Mouse (Mus musculus): Measurements from ENCODE around the gene Kcnn3.

Gene Kcnn3

DNA sequence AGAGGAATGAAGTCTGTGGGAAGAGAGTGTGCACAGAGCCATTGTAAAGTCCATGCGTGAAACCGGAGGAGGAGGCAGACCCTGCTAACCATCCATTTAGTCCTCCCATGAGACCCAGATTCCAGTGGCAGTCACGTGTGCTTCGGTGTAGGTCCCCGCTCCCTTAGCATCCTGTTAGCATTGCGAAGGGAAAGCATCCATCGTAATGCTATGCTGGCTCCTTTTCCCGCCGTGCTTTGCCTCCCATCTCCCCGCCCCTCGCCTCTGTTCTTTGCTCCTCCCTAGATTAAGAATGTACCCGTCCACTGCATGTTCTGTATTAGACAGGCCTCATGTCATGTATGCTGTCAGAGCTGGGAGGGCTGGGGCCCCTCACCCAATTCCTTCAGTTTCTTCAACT, 144.8 kb downstream of the Kcnn3 start:
- DNase-seq (ENCODE audit: extremely low spot score) = no peak

DNA sequence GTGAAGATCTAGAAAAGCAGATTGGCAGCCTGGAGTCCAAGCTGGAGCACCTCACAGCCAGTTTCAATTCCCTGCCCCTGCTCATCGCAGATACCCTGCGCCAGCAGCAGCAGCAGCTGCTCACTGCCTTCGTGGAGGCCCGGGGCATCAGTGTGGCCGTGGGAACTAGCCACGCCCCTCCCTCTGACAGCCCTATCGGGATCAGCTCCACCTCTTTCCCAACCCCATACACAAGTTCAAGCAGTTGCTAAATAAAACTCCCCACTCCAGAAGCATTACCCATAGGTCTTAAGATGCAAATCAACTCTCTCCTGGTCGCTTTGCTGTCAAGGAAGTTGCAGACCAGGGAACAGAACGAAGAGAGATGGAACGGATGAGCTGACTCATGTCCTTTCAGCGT, 147.2 kb downstream of the Kcnn3 start:
- no peak for DNase-seq (ENCODE audit: extremely low spot score)

DNA sequence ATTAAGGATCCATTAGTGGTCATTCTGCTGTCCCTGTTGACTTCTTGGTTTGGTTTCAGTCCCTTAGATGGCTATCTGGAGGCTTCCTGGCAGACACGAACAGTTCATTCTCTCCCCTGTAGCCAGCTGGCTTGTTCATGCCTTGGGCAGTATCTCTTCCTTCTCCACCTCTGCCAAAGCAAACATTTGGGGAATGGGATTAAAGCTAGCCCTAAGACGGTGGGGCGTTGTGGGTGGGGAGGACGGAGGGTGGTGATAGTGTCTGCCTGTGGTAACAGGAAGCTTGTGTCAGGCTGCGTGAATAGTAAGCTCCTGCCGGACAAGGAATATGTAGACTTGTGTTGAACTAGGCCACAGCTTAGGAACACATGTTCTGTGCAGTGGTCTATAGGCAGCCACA, 151.4 kb downstream of the Kcnn3 start:
- DNase-seq (ENCODE audit: extremely low spot score) = no peak

DNA sequence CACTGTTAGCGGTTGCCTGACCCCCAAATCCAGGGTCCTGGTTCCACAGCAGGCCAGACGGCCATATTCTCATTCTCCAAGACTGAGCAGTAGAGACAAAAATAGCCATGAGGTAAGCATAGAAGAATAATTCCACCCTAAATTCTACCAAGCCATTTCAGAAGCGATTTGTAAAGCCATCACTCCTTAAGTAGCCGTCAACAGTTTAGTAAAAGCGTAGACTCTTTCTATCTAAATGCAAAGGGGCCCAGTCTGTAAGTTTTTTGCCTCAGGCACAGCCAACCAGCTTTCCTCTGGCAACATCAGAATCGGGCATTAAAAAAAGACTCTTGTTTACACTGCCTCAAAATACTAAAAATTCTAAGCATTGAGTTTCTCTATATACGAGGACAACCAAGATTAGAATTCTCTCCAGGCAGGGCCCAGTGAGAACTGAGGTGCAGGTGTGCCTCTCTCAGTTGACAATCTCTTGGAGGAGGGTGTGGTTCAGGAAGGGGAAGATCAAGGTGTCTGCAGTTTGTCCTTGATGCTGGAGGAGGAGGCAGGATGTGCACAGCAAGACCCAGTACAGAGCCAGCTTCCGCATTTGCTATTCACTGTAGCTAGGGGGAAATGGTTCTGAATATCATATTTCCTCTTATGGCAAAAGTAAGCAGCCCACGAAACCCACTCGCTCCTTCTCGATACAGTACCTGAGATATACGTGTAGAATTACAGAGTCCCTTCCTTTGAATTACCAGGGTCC, 152.8 kb downstream of the Kcnn3 start:
- no peak for DNase-seq (ENCODE audit: extremely low spot score)

DNA sequence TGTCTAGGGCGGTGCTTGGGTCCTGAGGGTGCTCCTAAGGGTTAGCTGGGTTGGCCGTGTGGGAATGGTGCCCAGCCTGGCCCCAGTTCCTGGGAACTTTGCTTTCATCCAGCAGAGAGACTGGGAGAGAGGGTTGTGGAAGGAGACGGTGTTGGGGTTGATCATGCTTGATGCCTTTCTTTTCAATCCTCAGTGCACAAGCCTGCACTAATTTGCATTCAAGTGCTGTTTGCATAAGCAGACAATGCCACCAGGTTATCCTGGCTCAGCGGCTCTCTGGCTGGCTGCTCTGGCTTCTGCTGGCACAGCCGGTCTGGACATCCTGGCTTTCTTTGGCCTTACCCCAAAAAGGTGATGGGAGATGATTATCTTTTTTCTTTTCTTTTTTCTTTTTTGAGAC, 157.7 kb downstream of the Kcnn3 start:
- no peak for DNase-seq (ENCODE audit: extremely low spot score)

DNA sequence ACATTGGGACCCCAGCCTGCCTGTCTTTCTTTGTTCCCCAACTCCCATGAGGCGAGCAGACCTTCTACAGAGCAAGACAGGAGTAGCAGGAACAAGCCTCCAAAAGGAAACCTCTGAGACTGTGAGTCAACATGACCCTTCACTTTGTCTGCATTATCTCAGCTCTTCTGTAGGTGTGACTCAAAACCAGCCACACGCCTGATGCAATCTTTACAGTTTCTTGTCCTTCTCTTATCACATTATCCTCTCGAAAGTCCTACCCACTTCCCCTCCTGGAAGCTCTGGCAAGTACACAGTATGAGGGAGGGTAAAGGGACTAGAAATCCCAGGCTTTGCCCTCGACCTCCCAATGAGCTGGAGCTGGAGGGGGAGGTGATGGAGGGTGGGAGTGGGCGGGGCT, 166.1 kb downstream of the Kcnn3 start:
- no peak for DNase-seq (ENCODE audit: extremely low spot score)

DNA sequence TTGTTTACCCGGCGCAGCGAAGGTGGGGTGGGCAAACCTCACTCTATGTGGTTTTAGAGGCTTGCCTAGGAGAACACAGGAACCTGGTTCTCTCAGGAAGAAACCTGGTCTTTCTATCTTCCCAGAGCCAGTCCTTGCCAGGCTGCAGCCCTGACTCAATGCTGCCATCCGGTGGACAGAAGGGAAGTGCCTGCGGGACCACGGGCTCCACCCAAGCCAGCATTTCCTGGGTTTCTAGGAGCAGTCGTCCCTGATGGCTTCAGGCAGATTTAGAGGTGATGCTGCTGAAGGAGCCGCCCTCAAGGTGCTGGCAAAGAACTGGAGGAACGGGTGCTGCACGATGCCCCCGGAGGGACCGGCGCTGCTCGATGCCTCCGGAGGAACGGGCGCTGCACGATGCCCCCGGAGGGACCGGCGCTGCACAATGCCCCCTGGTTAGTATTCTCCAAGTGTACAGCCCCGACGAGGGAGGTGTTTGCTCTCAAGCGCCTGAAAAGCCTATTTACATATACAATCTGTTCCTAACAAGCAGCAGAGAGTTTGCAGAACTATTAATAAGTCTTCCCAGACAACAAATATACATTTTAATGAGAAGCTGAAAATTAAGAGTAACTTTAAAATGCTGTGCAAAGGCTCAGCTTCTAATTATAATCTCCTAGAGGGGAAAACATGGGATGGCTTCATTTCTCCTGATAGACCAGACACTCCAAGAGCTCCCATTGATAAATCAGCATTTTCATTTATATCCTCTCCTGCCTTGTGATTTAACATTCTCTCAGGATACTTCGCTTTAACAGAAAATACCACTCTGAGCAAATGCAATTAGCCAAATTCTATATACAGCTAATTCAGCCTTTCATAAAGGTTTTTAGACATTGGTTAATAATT, 169.0 kb downstream of the Kcnn3 start:
- peak; percentile 87 for DNase-seq (ENCODE audit: extremely low spot score)

DNA sequence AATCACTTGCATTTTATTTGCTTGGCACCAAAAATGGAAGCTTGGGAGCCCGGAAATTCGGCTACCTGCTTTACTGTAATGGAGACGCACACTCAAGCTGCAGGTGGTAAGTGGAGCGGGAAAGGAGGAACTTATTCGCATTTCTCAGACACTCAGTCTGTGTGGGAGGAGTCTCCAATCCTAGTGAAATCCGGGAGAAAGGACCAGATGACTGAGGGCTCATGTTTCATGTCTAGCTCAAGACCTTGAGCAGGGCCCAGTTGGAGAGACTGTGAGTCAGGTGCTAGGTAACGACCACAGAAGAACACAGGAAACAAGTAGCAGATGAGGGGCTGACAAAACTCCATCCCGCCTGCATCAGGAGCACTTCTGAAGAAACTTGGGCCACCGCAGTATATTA, 171.8 kb downstream of the Kcnn3 start:
- DNase-seq (ENCODE audit: extremely low spot score) = no peak

DNA sequence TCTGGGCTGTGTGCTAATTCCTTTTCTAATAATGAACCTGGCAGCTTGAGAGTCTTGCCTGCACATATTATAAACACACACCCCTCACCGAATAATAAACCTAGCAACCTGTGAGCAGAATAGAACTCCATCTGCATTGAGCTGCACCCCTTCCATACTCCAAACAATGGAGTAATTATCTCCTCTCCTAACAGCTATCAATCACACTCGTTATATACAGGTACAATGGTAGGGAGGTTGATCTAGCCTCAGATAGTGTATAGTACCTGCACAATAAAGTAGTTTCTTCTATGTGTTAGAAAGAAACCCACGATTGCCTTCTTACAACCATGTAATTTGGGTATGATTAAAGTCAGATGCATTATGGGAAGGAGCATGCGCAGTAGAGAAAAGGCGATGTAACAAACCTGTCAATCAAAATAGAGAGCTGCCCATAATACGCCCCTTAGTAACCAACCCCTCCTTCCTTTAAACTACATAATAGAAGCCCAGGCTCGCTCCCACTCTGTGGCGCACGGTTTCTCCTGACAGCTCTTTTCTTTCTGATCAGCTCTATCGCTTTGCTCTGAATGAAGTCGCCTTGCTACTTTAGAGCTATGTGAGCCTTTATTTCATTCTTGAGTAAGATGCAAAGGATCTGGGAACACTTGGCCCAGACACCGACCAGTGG, 176.3 kb downstream of the Kcnn3 start:
- DNase-seq (ENCODE audit: extremely low spot score) = no peak

DNA sequence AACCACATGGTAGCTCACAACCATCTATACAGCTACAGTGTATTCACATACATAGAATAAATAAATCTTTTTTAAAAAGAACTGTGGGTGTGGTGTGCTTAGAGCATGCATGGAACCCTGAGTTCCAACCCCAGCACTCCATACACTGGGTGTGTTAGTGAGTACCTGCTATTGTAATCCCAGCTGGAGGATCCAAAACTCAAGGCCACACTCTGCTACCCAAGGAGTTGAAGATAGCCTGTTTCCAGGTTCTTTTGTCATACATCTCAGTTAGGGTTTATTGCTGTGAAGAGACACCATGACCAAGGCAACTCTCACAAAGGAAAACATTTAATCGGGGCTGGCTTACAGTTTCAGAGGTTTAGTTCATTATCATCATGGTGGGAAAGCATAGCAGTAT, 179.0 kb downstream of the Kcnn3 start:
- no peak for DNase-seq (ENCODE audit: extremely low spot score)

DNA sequence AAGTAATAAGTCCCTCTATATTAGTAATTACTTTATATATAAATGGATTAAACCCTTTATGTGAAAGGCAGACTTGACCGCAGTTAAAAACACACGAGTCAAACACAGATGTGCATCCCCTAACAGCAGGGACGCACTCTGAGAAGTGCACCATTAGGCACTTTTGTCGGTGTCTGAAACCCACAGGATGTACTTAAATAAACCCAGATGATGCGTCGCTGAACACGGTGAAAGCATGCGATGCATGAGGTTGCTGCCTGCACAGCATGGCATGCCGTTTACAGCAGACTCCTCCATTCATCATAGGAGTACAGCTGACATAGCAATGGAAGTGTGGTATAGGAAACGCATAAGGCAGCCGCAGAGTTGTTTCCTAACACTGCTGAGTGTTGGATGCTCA, 180.5 kb downstream of the Kcnn3 start:
- no peak for DNase-seq (ENCODE audit: extremely low spot score)

DNA sequence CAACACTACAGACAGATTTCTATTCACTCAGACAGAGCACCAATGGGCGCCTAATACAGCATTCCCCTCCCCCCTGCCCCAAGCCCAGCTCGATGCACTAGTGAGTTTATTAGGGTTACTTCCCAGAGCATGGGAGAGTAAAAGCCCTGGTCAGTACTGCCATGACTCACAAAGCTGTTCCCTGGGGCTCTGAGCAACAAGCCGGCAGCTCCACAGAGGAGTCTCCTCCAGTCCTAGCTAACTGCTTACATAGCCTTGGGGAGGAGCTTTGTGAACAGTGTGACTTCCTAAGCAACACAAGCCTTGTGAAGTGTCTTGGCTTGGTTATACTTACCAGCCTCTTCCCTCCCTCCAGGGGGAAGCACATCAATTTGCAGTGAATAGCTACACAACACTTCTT, 183.6 kb downstream of the Kcnn3 start:
- DNase-seq (ENCODE audit: extremely low spot score) = no peak

DNA sequence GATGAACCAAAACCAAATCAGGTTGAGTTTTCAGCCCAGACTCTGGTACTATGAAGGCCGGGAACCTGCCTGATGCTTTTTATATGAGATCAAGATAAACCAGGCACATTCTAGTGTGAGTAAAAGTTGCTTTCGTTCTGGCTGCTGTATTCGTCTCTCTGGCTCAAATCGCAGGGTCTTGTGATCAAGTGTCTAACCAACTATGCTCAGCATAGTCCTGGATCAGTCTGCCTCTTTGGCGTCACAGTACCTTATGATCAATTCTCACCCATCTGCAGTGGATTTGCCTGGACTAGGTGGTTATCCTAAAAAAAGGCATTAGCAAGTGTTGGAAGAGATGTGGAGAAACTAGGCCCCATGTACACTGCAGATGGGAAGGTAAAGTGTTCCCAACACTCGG, 184.1 kb downstream of the Kcnn3 start:
- no peak for DNase-seq (ENCODE audit: extremely low spot score)

DNA sequence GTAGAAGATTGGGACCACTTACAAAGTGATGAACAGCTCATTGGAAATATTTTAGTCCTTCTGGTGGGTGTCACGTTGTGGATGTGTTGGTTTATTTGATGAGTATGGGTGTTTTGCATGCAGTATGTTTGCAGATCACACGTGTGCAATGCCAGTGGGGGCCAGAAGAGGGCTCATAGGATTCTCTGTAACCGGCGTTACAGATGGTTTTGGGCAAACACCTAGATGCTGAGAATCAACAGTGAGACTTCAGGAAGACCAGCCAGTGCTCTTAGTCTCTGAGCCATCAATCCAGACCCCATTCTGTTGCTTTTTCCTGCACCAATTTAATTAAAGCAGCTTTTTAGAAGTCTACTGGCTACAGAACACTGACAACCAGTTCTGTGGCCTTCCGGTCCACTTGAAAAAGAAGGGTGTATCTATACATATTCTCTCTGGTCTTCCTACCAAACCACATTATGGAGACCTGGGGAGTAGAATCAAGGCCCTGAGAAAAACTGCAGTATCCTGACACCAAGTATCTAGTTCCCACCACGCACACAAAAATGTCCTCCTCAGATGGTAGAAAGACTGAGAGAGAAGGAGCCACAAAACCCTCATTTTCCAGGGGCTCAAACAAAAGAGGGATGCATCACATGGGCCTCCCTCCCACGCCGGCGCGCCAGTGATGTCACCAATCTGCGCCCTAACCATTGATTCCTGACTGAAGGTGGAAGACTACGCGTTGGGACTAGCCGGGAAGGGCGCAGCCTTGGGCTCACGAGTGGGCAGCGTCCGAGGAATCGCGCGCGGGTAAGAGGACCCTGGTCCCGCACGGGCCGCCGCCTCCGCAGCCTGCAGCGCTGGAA, 194.6 kb downstream of the Kcnn3 start, which contains the start of gene Adar:
TSS of gene Adar (plus strand) at position 664 of the 848 bp plus-strand sequence.
- DNase-seq (ENCODE audit: extremely low spot score) = peak; percentile 92

DNA sequence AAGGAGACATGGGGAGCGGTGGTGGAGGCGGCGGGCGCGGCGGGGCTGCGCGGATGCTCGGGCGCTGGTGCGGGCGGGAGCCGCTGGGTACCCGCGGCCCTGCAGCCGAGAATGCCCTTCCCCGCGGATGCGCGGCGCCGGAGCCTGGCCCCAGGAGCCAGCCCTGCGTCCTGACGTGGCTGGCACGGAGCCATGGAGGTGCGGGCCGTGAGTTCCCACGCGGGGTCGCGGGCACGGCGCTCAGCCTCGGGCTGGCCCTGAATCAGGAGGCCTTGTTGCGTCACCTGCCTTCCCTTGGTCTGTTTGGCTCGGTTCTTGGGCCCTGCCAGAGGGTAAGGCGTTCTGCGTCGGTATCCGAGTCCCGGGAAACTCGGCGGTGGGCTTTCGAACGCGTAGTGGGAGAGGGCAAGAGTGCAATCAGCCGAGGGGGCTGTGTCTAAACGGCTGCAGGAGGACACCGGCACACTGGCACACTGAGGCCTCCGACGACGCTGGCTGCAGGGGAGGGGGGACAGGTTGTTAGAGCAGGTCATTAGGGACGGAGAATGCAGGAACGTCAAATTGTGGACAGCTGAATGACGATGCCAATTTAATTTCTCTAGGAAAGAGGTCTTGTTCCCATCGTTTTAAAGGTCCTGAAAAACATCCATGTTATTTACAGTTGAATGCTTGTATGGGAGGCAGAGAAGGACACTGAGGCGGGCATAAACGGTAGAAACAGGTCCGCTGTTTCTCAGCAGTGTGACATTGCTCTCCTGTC, 195.4 kb downstream of the Kcnn3 start:
- no peak for DNase-seq (ENCODE audit: extremely low spot score)

DNA sequence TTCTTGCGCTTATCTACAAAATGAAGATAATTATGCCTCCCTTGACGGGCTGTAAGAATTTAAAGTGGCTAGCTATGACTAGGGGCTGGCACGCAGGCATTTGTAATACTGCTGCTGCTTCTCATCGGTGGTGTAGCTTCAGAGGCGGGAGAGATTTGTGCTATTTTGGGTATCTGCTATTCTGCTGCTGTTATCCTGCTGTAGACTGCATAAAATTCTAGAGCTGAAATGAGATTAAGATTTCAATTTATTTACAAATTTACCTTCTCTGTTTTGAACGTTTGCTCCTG, 195.9 kb downstream of the Kcnn3 start:
- DNase-seq (ENCODE audit: extremely low spot score) = no peak

DNA sequence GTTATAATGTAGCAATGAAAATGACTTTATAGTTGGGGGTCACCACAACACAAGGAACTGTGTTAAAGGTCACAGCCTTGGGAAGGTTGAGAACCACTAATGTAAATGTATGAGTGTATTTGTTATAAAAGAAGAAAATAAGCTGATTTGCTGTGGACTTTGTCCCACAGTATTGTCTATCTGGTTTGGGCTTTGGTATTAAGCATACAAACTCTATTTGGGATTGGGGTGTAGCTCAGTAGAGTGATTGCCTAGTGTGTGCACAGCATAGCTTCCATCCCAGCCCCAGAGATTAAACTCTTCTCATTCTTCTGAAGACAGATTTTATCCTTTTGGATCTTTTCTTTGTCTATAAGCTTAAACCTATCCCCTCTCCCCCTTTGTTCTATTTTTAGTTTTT, 202.1 kb downstream of the Kcnn3 start:
- DNase-seq (ENCODE audit: extremely low spot score) = no peak

DNA sequence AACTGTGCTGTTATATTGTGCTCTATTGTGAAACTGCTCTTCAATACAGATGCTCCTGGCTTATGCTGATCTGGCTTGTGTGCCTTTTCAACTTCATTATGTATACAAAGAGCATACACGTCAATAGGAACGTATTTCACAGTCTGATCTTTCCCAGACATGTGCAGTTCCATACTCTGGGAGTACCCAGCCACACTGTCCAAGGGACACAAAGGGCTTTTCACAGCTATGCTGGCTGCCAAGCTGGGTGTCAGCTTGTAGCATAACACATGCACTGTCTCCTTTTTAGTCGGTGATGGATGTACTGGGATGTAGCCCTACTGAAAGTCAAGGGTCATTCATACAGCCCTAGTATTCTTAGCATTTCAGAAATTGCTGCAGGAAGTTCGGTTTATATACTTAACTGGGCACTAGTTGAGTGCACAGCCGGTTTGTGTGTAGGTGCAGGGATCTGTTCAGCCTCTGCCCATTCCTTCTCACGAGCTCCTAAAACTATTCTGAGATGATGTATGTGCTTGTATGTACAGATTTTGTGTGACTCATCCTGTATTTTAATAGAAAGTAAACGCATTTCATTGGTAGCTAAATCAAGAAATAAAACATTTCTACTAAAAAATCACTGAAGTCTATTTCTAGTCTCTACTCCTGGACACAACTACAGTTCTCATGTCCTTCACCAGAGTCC, 203.6 kb downstream of the Kcnn3 start:
- no peak for DNase-seq (ENCODE audit: extremely low spot score)
